Mouse (Mus musculus): ENCODE results near the gene Mmp7. TPM values are rescaled to one million over a fixed set of nuclear protein-coding genes. Genes with fewer than 3 reads are reported as not detected.

Mmp7 gene
- polyA plus RNA-seq (2014; fragmentation: Nextera tagmentation; extraction: Ambion mirVana) = not detected in 2 replicates

- Histone ChIP-seq H3K9me3 (ENCODE audit: control insufficient read depth, low read length) (no peaks in the 10 kb centered on the region), H3K36me3 (ENCODE audit: control insufficient read depth, insufficient read depth, low read length) (no peaks in the 10 kb centered on the region), H3K27me3 (replicated peaks; ENCODE audit: control insufficient read depth, insufficient read depth, low read length) (no peaks in the 10 kb centered on the region), H3K4me2 (no peak within 1 kb of the TSS), H3K9ac (ENCODE audit: low read depth, low read length) (no peak within 1 kb of the TSS), H3K4me1 (replicated peaks; ENCODE audit: control insufficient read depth, insufficient read depth, low read length) (no peaks in the 10 kb centered on the region), H3K4me3 (ENCODE audit: low read depth, low read length) (no peak within 1 kb of the TSS), H3K27ac (ENCODE audit: low read depth, low read length) (no peak within 1 kb of the TSS)
- DNase-seq (ENCODE audit: low spot score) = no peak
- WGBS = 47% methylated on average over 1 of the region's 1 CpGs
- no peak for ATAC-seq (replicated peaks; ENCODE audit: low FRiP score)
Observed at GRCm38 (mm10) chr9:7691790-7692189, at the start of gene Mmp7. Gene Mmp7 (plus strand): TSS chr9:7692090.

DNA sequence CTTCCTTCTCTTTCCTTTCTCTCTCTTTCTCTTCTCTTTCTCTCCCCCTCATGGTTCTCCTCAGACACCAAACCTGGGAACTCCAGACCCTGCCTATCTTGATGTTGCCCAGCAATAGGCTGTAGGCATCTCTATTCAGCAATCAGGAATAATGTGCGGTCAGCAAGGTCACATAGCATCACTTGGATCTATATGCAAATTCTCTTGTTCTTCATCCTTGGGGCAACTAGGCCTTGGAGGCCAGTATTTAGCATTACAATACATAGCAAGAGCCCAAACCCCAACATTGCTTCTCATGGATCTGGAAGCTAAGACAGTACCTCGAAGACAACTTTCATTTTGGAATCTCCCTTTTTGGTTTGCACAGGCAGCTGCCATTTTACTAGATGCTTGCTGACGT is 44.0 kb upstream of the Mmp7 start:
- no peak overlapping the region for H3K9ac ChIP-seq (ENCODE audit: low read depth, low read length)
- ATAC-seq (replicated peaks; ENCODE audit: low FRiP score) (no peak), DNase-seq (ENCODE audit: low spot score) (no peak)
- no peaks in the 10 kb centered on the region for H3K4me1 ChIP-seq (replicated peaks; ENCODE audit: control insufficient read depth, insufficient read depth, low read length)
- no peak overlapping the region for H3K4me3 ChIP-seq (ENCODE audit: low read depth, low read length)
- whole genome bisulfite sequencing = 80% methylated on average over 3 of the region's 3 CpGs
- H3K27ac ChIP-seq (ENCODE audit: low read depth, low read length) = no peak overlapping the region
- H3K4me2 ChIP-seq = no peak overlapping the region
- H3K27me3 ChIP-seq (replicated peaks; ENCODE audit: control insufficient read depth, insufficient read depth, low read length) = no peaks in the 10 kb centered on the region
- H3K36me3 ChIP-seq (ENCODE audit: control insufficient read depth, insufficient read depth, low read length) = no peaks in the 10 kb centered on the region
- no peaks in the 10 kb centered on the region for H3K9me3 ChIP-seq (ENCODE audit: control insufficient read depth, low read length)

- Histone ChIP-seq H3K27me3 (replicated peaks; ENCODE audit: control insufficient read depth, insufficient read depth, low read length) (no peaks in the 10 kb centered on the region), H3K9me3 (ENCODE audit: control insufficient read depth, low read length) (no peaks in the 10 kb centered on the region), H3K4me2 (no peak overlapping the region), H3K27ac (ENCODE audit: low read depth, low read length) (no peak overlapping the region), H3K36me3 (ENCODE audit: control insufficient read depth, insufficient read depth, low read length) (no peaks in the 10 kb centered on the region), H3K4me1 (replicated peaks; ENCODE audit: control insufficient read depth, insufficient read depth, low read length) (no peaks in the 10 kb centered on the region), H3K9ac (ENCODE audit: low read depth, low read length) (no peak overlapping the region), H3K4me3 (ENCODE audit: low read depth, low read length) (no peak overlapping the region)
- WGBS = 58% methylated on average over 5 of the region's 5 CpGs
- no peak for ATAC-seq (replicated peaks; ENCODE audit: low FRiP score)
- no peak for DNase-seq (ENCODE audit: low spot score)
Observed at GRCm38 (mm10) chr9:7650397-7651180, 41.3 kb upstream of the Mmp7 start.

GRCm38 (mm10) chr9:7652351-7653085 is 39.4 kb upstream of the Mmp7 start:
- no peak for DNase-seq (ENCODE audit: low spot score)
- Histone ChIP-seq H3K9me3 (ENCODE audit: control insufficient read depth, low read length) (no peaks in the 10 kb centered on the region), H3K4me2 (no peak overlapping the region), H3K36me3 (ENCODE audit: control insufficient read depth, insufficient read depth, low read length) (no peaks in the 10 kb centered on the region), H3K4me3 (ENCODE audit: low read depth, low read length) (no peak overlapping the region), H3K27ac (ENCODE audit: low read depth, low read length) (no peak overlapping the region), H3K4me1 (replicated peaks; ENCODE audit: control insufficient read depth, insufficient read depth, low read length) (no peaks in the 10 kb centered on the region), H3K27me3 (replicated peaks; ENCODE audit: control insufficient read depth, insufficient read depth, low read length) (no peaks in the 10 kb centered on the region), H3K9ac (ENCODE audit: low read depth, low read length) (no peak overlapping the region)
- no peak for ATAC-seq (replicated peaks; ENCODE audit: low FRiP score)
- WGBS = 51% methylated on average over 5 of the region's 5 CpGs

GRCm38 (mm10) chr9:7657946-7658345 is 33.9 kb upstream of the Mmp7 start:
- ATAC-seq (replicated peaks; ENCODE audit: low FRiP score) (no peak), DNase-seq (ENCODE audit: low spot score) (no peak)
- H3K9ac ChIP-seq (ENCODE audit: low read depth, low read length) = no peak overlapping the region
- no peaks in the 10 kb centered on the region for H3K27me3 ChIP-seq (replicated peaks; ENCODE audit: control insufficient read depth, insufficient read depth, low read length)
- H3K4me1 ChIP-seq (replicated peaks; ENCODE audit: control insufficient read depth, insufficient read depth, low read length) = no peaks in the 10 kb centered on the region
- no peak overlapping the region for H3K4me2 ChIP-seq
- no peak overlapping the region for H3K27ac ChIP-seq (ENCODE audit: low read depth, low read length)
- no peaks in the 10 kb centered on the region for H3K9me3 ChIP-seq (ENCODE audit: control insufficient read depth, low read length)
- no peaks in the 10 kb centered on the region for H3K36me3 ChIP-seq (ENCODE audit: control insufficient read depth, insufficient read depth, low read length)
- WGBS = 46% methylated on average over 4 of the region's 4 CpGs
- no peak overlapping the region for H3K4me3 ChIP-seq (ENCODE audit: low read depth, low read length)

GRCm38 (mm10) chr9:7659469-7660020 is 32.3 kb upstream of the Mmp7 start:
- Histone ChIP-seq H3K27me3 (replicated peaks; ENCODE audit: control insufficient read depth, insufficient read depth, low read length) (no peaks in the 10 kb centered on the region), H3K36me3 (ENCODE audit: control insufficient read depth, insufficient read depth, low read length) (no peaks in the 10 kb centered on the region), H3K4me1 (replicated peaks; ENCODE audit: control insufficient read depth, insufficient read depth, low read length) (no peaks in the 10 kb centered on the region), H3K9me3 (ENCODE audit: control insufficient read depth, low read length) (no peaks in the 10 kb centered on the region), H3K4me3 (ENCODE audit: low read depth, low read length) (no peak overlapping the region), H3K27ac (ENCODE audit: low read depth, low read length) (no peak overlapping the region), H3K4me2 (no peak overlapping the region), H3K9ac (ENCODE audit: low read depth, low read length) (no peak overlapping the region)
- 76% methylated on average over 6 of the region's 6 CpGs for WGBS
- DNase-seq (ENCODE audit: low spot score) (no peak), ATAC-seq (replicated peaks; ENCODE audit: low FRiP score) (no peak)

GRCm38 (mm10) chr9:7661371-7661770 is 30.5 kb upstream of the Mmp7 start:
- 83% methylated on average over 1 of the region's 1 CpGs for WGBS
- no peak overlapping the region for H3K4me3 ChIP-seq (ENCODE audit: low read depth, low read length)
- no peaks in the 10 kb centered on the region for H3K4me1 ChIP-seq (replicated peaks; ENCODE audit: control insufficient read depth, insufficient read depth, low read length)
- H3K27me3 ChIP-seq (replicated peaks; ENCODE audit: control insufficient read depth, insufficient read depth, low read length) = no peaks in the 10 kb centered on the region
- no peaks in the 10 kb centered on the region for H3K36me3 ChIP-seq (ENCODE audit: control insufficient read depth, insufficient read depth, low read length)
- H3K27ac ChIP-seq (ENCODE audit: low read depth, low read length) = no peak overlapping the region
- no peaks in the 10 kb centered on the region for H3K9me3 ChIP-seq (ENCODE audit: control insufficient read depth, low read length)
- no peak overlapping the region for H3K4me2 ChIP-seq
- H3K9ac ChIP-seq (ENCODE audit: low read depth, low read length) = no peak overlapping the region
- DNase-seq (ENCODE audit: low spot score) = no peak
- no peak for ATAC-seq (replicated peaks; ENCODE audit: low FRiP score)

GRCm38 (mm10) chr9:7669674-7670073 is 22.2 kb upstream of the Mmp7 start:
- ATAC-seq (replicated peaks; ENCODE audit: low FRiP score) = no peak
- Histone ChIP-seq H3K27me3 (replicated peaks; ENCODE audit: control insufficient read depth, insufficient read depth, low read length) (no peaks in the 10 kb centered on the region), H3K9me3 (ENCODE audit: control insufficient read depth, low read length) (no peaks in the 10 kb centered on the region), H3K36me3 (ENCODE audit: control insufficient read depth, insufficient read depth, low read length) (no peaks in the 10 kb centered on the region), H3K27ac (ENCODE audit: low read depth, low read length) (no peak overlapping the region), H3K4me2 (no peak overlapping the region), H3K9ac (ENCODE audit: low read depth, low read length) (no peak overlapping the region), H3K4me1 (replicated peaks; ENCODE audit: control insufficient read depth, insufficient read depth, low read length) (no peaks in the 10 kb centered on the region), H3K4me3 (ENCODE audit: low read depth, low read length) (no peak overlapping the region)
- WGBS = 88% methylated on average over 1 of the region's 1 CpGs
- no peak for DNase-seq (ENCODE audit: low spot score)

Measured in liver, embryonic 11.5 days (tissue).